Mouse (Mus musculus): ENCODE data around the gene Hepacam2. TPM values are rescaled to one million over a fixed set of nuclear protein-coding genes. Genes with fewer than 3 reads are reported as not detected.
A peak's percentile ranks its signal among the peaks of the same experiment; 100 is the strongest.
"Not testable (repeated sequence)": the region's sequence is repeated elsewhere in the genome, so short reads cannot be mapped to it uniquely, and the experiment has no call there.

Hepacam2 gene
- polyA plus RNA-seq, 1 experiment from 2014 or later = 25.4 TPM

DNA sequence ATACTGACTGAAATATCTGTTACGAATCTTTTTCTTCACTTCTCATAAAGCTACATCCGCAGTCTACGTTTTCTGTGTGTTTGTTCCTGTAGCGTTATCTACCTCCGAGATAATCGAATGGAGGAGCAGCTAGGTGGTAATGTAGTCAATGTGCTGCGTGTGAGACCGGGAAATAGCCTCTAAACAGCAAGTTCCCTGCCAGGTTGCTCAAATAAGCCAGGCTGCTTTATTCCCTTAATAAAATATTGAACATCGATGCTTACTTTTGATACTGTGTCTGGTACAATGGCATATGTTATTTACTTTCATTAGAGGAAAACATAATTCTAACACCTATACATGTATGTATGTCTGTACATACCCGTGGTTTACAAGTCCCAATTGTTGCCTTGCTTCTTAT lies 13.0 kb upstream of the Hepacam2 start:
- no peaks in the 10 kb centered on the region for H3K36me3 ChIP-seq (ENCODE audit: control insufficient read depth, insufficient read depth, low read length)
- no peaks in the 10 kb centered on the region for H3K4me1 ChIP-seq (ENCODE audit: control insufficient read depth, insufficient read depth, low read length)
- H3K9ac ChIP-seq (ENCODE audit: low read depth, low read length) = no peak overlapping the region
- no peak for ATAC-seq
- H3K9me3 ChIP-seq (ENCODE audit: control insufficient read depth, low read length) = no peaks in the 10 kb centered on the region
- H3K4me2 ChIP-seq (ENCODE audit: low read depth, low read length) = no peak overlapping the region
- H3K27ac ChIP-seq (ENCODE audit: low read length) = no peak overlapping the region
- 71% methylated on average over 10 of the region's 10 CpGs for WGBS
- no peak overlapping the region for H3K4me3 ChIP-seq (ENCODE audit: low read length)
- H3K27me3 ChIP-seq (replicated peaks; ENCODE audit: control insufficient read depth, insufficient read depth, low read length) = no peaks in the 10 kb centered on the region

DNA sequence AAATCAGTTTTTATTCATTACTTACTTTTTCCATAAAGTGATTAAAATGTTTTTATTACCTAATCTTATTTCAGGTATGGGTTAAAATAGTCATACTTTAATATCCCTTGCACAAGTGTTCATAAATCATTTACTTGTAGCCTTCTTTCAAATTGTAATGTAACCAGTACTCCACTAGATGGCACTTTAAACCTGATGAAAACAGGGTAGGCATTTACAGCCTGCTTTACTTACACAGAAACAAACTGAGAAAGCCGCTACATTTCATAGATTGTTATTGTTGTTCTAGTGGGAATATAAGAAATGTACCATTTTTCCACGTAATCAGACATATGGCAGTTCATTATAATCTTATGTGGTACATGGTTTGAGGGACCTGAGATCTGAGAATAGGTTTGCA lies 11.7 kb upstream of the Hepacam2 start:
- H3K9ac ChIP-seq (ENCODE audit: low read depth, low read length) = no peak overlapping the region
- no peak overlapping the region for H3K4me3 ChIP-seq (ENCODE audit: low read length)
- no peaks in the 10 kb centered on the region for H3K9me3 ChIP-seq (ENCODE audit: control insufficient read depth, low read length)
- WGBS = 10% methylated on average over 2 of the region's 2 CpGs
- H3K4me2 ChIP-seq (ENCODE audit: low read depth, low read length) = no peak overlapping the region
- H3K36me3 ChIP-seq (ENCODE audit: control insufficient read depth, insufficient read depth, low read length) = no peaks in the 10 kb centered on the region
- ATAC-seq = peak; percentile 67
- H3K4me1 ChIP-seq (ENCODE audit: control insufficient read depth, insufficient read depth, low read length) = no peaks in the 10 kb centered on the region
- no peak overlapping the region for H3K27ac ChIP-seq (ENCODE audit: low read length)
- H3K27me3 ChIP-seq (replicated peaks; ENCODE audit: control insufficient read depth, insufficient read depth, low read length) = no peaks in the 10 kb centered on the region

DNA sequence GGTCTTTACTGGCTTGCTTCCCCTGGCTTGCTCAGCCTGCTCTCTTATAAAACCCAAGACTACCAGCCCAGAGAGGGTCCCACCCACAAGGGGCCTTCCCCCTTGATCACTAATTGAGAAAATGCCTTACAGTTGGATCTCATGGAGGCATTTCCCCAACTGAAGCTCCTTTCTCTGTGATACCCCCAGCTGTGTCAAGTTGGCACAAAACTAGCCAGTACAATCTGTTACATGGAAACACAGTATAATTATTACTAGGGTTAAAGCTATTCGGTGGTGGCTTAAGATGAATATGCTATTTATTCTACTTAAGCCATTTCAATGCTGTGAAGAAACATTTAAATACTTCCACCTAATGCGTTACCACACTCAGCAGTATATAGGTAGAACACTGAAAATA lies 10.1 kb upstream of the Hepacam2 start:
- not testable (repeated sequence) for H3K27ac ChIP-seq (ENCODE audit: low read length); H3K9ac ChIP-seq (ENCODE audit: low read depth, low read length); H3K4me2 ChIP-seq (ENCODE audit: low read depth, low read length); ATAC-seq; H3K4me3 ChIP-seq (ENCODE audit: low read length); H3K4me1 ChIP-seq (ENCODE audit: control insufficient read depth, insufficient read depth, low read length); H3K9me3 ChIP-seq (ENCODE audit: control insufficient read depth, low read length); H3K36me3 ChIP-seq (ENCODE audit: control insufficient read depth, insufficient read depth, low read length); H3K27me3 ChIP-seq (replicated peaks; ENCODE audit: control insufficient read depth, insufficient read depth, low read length)
- 86% methylated on average over 2 of the region's 2 CpGs for WGBS

DNA sequence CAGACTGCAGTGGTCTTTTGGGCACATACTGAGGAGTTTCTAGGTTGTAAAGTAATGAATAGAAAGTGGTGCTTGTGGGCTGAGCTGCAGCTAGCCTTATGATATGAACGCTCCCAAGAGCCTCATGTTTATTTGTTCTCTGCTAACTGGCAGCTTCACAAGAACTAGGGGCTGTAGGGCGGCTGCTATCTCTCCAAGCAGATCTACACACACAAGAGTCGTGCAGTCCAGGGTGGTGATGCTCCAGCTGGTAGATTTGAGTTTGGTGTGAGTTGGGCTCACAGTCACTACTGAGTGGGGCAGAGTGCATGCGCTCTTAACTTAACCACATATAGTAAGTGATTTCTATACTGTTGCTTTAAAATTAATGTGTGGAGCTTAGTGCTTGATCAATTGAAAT lies 9.0 kb upstream of the Hepacam2 start:
- no peak overlapping the region for H3K4me3 ChIP-seq (ENCODE audit: low read length)
- no peak overlapping the region for H3K27ac ChIP-seq (ENCODE audit: low read length)
- H3K4me2 ChIP-seq (ENCODE audit: low read depth, low read length) = no peak overlapping the region
- no peaks in the 10 kb centered on the region for H3K9me3 ChIP-seq (ENCODE audit: control insufficient read depth, low read length)
- H3K9ac ChIP-seq (ENCODE audit: low read depth, low read length) = no peak overlapping the region
- no peak for ATAC-seq
- no peaks in the 10 kb centered on the region for H3K4me1 ChIP-seq (ENCODE audit: control insufficient read depth, insufficient read depth, low read length)
- 67% methylated on average over 4 of the region's 4 CpGs for WGBS
- H3K27me3 ChIP-seq (replicated peaks; ENCODE audit: control insufficient read depth, insufficient read depth, low read length) = no peaks in the 10 kb centered on the region
- no peaks in the 10 kb centered on the region for H3K36me3 ChIP-seq (ENCODE audit: control insufficient read depth, insufficient read depth, low read length)

DNA sequence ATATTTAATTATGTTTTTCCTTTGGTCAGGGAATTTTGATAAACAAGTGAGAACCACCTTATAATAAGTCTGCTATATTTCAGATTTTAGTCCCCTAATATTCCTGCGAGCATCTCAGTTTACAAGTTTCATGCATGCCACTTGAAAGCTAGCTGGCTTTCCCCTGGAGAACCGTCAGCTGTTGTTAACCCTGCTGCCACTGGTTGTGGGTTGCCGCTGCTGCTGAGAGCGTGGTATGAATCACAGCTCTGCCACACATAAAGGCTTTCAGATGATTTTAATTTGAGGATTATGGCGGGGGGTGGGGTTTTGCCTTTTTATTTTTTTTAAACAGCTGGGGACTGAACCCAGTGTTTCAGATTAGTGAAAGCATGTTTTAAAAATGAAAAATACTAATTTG lies 7.2 kb upstream of the Hepacam2 start:
- no peak overlapping the region for H3K27ac ChIP-seq (ENCODE audit: low read length)
- no peaks in the 10 kb centered on the region for H3K36me3 ChIP-seq (ENCODE audit: control insufficient read depth, insufficient read depth, low read length)
- WGBS = 74% methylated on average over 5 of the region's 5 CpGs
- H3K4me3 ChIP-seq (ENCODE audit: low read length) = no peak overlapping the region
- H3K9me3 ChIP-seq (ENCODE audit: control insufficient read depth, low read length) = no peaks in the 10 kb centered on the region
- no peak overlapping the region for H3K9ac ChIP-seq (ENCODE audit: low read depth, low read length)
- no peak overlapping the region for H3K4me2 ChIP-seq (ENCODE audit: low read depth, low read length)
- H3K4me1 ChIP-seq (ENCODE audit: control insufficient read depth, insufficient read depth, low read length) = no peaks in the 10 kb centered on the region
- H3K27me3 ChIP-seq (replicated peaks; ENCODE audit: control insufficient read depth, insufficient read depth, low read length) = no peaks in the 10 kb centered on the region
- ATAC-seq = no peak

DNA sequence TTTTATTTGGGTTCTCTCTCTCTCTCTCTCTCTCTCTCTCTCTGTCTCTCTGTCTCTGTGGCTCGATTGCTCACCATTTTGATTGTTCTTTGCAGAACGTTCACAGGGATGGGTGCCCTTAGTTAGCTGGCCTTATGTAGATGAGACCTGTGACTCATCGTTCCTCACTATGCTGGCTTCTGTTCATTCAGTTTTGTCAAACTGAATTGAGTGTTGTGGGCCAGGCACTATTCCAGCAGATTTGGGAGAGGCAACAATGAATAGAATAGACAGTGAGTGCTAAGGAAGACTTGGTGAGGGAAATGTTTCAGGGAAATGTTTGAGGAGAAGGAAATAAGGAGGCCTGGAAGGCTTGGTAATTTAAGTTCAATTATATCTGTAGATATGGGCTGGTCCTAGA lies 2.2 kb upstream of the Hepacam2 start:
- Histone ChIP-seq H3K27ac (ENCODE audit: low read length) (no peak overlapping the region), H3K9ac (ENCODE audit: low read depth, low read length) (no peak overlapping the region), H3K4me1 (ENCODE audit: control insufficient read depth, insufficient read depth, low read length) (no peaks in the 10 kb centered on the region), H3K4me3 (ENCODE audit: low read length) (no peak overlapping the region), H3K27me3 (replicated peaks; ENCODE audit: control insufficient read depth, insufficient read depth, low read length) (no peaks in the 10 kb centered on the region), H3K36me3 (ENCODE audit: control insufficient read depth, insufficient read depth, low read length) (no peaks in the 10 kb centered on the region), H3K4me2 (ENCODE audit: low read depth, low read length) (no peak overlapping the region), H3K9me3 (ENCODE audit: control insufficient read depth, low read length) (no peaks in the 10 kb centered on the region)
- 85% methylated on average over 3 of the region's 3 CpGs for WGBS
- ATAC-seq = no peak

DNA sequence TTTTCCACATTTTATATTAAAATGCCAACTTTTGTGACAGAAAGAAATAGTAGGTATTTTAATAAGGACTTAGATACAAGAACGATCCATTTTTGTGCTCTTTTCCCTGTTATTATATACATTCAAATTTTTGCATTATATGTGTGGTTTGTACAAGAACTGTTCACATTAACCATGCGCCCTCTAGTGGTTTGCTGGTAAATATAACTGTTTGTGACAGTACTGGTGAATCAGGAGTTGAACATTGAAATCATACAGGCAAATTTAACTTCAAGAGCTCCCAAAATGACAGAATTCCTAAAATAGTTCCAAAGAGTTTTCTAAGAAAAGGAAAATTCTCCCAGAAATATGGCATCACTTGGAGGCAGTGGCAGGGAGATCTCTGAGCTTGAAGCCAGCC lies 1.9 kb downstream of the Hepacam2 start:
- Histone ChIP-seq H3K36me3 (ENCODE audit: control insufficient read depth, insufficient read depth, low read length) (no peaks in the 10 kb centered on the region), H3K9ac (ENCODE audit: low read depth, low read length) (no peak overlapping the region), H3K4me3 (ENCODE audit: low read length) (no peak overlapping the region), H3K27ac (ENCODE audit: low read length) (no peak overlapping the region), H3K4me1 (ENCODE audit: control insufficient read depth, insufficient read depth, low read length) (no peaks in the 10 kb centered on the region), H3K27me3 (replicated peaks; ENCODE audit: control insufficient read depth, insufficient read depth, low read length) (0 out of 2 replicates have a peak, but pooled peaks cover 3% of the 10 kb centered on the region), H3K9me3 (ENCODE audit: control insufficient read depth, low read length) (no peaks in the 10 kb centered on the region), H3K4me2 (ENCODE audit: low read depth, low read length) (no peak overlapping the region)
- 2% methylated on average over 2 of the region's 2 CpGs for WGBS
- ATAC-seq = no peak

DNA sequence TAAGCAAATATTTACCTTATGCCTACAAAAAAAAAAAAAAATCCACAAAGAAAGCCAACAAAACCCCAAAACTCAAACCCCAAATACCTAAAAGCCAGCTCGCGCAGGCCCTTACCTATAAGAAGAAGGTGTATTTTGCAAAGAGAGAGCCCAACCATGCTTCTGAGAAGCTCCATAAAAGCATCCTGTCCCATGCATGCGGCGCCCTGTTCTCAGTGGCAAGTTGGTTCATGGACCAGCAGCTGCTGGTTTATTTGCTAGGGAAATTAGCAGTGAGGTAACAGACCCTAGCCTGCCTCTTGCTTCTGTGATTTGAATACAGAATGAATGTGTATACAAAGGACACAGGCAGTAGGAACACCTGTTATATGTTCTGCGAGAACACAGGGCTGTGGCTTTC lies 3.8 kb downstream of the Hepacam2 start:
- no peak for ATAC-seq
- no peaks in the 10 kb centered on the region for H3K36me3 ChIP-seq (ENCODE audit: control insufficient read depth, insufficient read depth, low read length)
- no peak overlapping the region for H3K4me2 ChIP-seq (ENCODE audit: low read depth, low read length)
- H3K27ac ChIP-seq (ENCODE audit: low read length) = no peak overlapping the region
- H3K9me3 ChIP-seq (ENCODE audit: control insufficient read depth, low read length) = no peaks in the 10 kb centered on the region
- no peaks in the 10 kb centered on the region for H3K4me1 ChIP-seq (ENCODE audit: control insufficient read depth, insufficient read depth, low read length)
- H3K9ac ChIP-seq (ENCODE audit: low read depth, low read length) = no peak overlapping the region
- 64% methylated on average over 5 of the region's 5 CpGs for WGBS
- 0 out of 2 replicates have a peak, but pooled peaks cover 3% of the 10 kb centered on the region for H3K27me3 ChIP-seq (replicated peaks; ENCODE audit: control insufficient read depth, insufficient read depth, low read length)
- no peak overlapping the region for H3K4me3 ChIP-seq (ENCODE audit: low read length)

DNA sequence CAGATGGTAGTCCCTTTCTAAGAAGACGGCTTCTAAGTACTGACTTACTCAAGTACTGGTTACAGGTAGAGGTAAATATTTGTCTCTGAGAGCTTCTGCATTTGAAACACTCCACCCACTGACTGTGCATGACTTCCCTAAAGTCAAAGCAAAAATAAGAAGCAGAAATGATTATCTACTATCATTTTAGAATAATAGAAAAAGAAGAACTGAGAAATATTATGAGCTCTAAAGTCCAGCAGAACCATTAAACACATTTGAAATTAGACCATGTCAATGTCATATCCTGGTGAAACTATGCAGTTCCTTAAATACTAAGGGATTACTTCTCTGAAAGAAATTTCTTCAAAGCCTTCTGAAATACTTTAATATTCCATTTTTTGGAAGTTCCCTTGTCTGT lies 10.7 kb downstream of the Hepacam2 start:
- H3K4me3 ChIP-seq (ENCODE audit: low read length) = no peak overlapping the region
- no peak overlapping the region for H3K9ac ChIP-seq (ENCODE audit: low read depth, low read length)
- no peaks in the 10 kb centered on the region for H3K27me3 ChIP-seq (replicated peaks; ENCODE audit: control insufficient read depth, insufficient read depth, low read length)
- H3K27ac ChIP-seq (ENCODE audit: low read length) = no peak overlapping the region
- H3K9me3 ChIP-seq (ENCODE audit: control insufficient read depth, low read length) = no peaks in the 10 kb centered on the region
- H3K4me2 ChIP-seq (ENCODE audit: low read depth, low read length) = no peak overlapping the region
- H3K4me1 ChIP-seq (ENCODE audit: control insufficient read depth, insufficient read depth, low read length) = no peaks in the 10 kb centered on the region
- 67% methylated on average over 1 of the region's 1 CpGs for WGBS
- no peak for ATAC-seq
- no peaks in the 10 kb centered on the region for H3K36me3 ChIP-seq (ENCODE audit: control insufficient read depth, insufficient read depth, low read length)

DNA sequence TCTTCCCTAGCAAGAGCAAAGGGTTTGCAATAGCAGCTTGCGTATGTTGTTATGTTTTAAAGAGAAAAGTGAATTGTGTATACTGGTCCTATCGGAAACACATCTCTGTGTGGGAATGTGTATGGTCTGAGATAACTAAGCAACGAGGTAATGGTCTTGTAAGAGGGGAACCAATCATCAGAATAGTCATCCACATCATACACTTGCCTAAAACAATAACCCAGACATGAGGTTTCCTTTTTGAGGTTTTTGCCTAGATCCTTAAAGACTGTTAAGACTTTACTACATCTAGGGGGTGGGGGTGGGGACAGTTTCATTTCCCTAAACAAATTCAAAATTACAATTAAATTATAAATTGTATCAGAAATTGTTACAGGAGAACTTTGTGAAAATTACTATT lies 13.0 kb downstream of the Hepacam2 start:
- no peak for ATAC-seq
- Histone ChIP-seq H3K4me2 (ENCODE audit: low read depth, low read length) (no peak overlapping the region), H3K36me3 (ENCODE audit: control insufficient read depth, insufficient read depth, low read length) (no peaks in the 10 kb centered on the region), H3K9ac (ENCODE audit: low read depth, low read length) (no peak overlapping the region), H3K27me3 (replicated peaks; ENCODE audit: control insufficient read depth, insufficient read depth, low read length) (no peaks in the 10 kb centered on the region), H3K27ac (ENCODE audit: low read length) (no peak overlapping the region), H3K4me1 (ENCODE audit: control insufficient read depth, insufficient read depth, low read length) (no peaks in the 10 kb centered on the region), H3K9me3 (ENCODE audit: control insufficient read depth, low read length) (no peaks in the 10 kb centered on the region), H3K4me3 (ENCODE audit: low read length) (no peak overlapping the region)
- WGBS = 65% methylated on average over 3 of the region's 3 CpGs

Measured in intestine, embryonic 16.5 days (tissue).